Mouse (Mus musculus): Measurements from ENCODE around the gene Stip1. TPM values are rescaled to one million over a fixed set of nuclear protein-coding genes. Genes with fewer than 3 reads are reported as not detected.

Stip1 gene
- polyA plus RNA-seq, 1 experiment from 2014 or later = 230 TPM

GRCm38 (mm10) chr19:6987904-6988285 lies 51.9 kb downstream of the Stip1 start:
- H3K27me3 ChIP-seq (replicated peaks) = no peaks in the 10 kb centered on the region
- H3K4me1 ChIP-seq = peaks cover 46% of the 10 kb centered on the region
- H3K4me2 ChIP-seq = peak overlapping the region; percentile 99
- H3K27ac ChIP-seq = peak overlapping the region; percentile 84
- peaks cover 29% of the 10 kb centered on the region for H3K36me3 ChIP-seq
- peak overlapping the region; percentile 71 for H3K4me3 ChIP-seq
- peak overlapping the region; percentile 87 for H3K9ac ChIP-seq
- 5% methylated on average over 8 of the region's 8 CpGs for WGBS (ENCODE audit: insufficient replicate concordance)
- no peak for ATAC-seq
- H3K9me3 ChIP-seq (replicated peaks) = no peaks in the 10 kb centered on the region

GRCm38 (mm10) chr19:6987061-6987903 lies 52.5 kb downstream of the Stip1 start, which contains the start of gene Vegfb:
Vegfb (minus strand) TSS chr19:6987651.
- Histone ChIP-seq H3K27ac (peak within 1 kb of the TSS; percentile 84), H3K36me3 (peaks cover 35% of the 10 kb centered on the region), H3K4me2 (peak within 1 kb of the TSS; percentile 99), H3K9ac (peak within 1 kb of the TSS; percentile 87), H3K9me3 (replicated peaks) (no peaks in the 10 kb centered on the region), H3K4me1 (peaks cover 46% of the 10 kb centered on the region), H3K27me3 (replicated peaks) (no peaks in the 10 kb centered on the region), H3K4me3 (peak within 1 kb of the TSS; percentile 71)
- WGBS (ENCODE audit: insufficient replicate concordance) = under 1% methylated on average over 84 of the region's 85 CpGs
- ATAC-seq = peak; percentile 65

DNA sequence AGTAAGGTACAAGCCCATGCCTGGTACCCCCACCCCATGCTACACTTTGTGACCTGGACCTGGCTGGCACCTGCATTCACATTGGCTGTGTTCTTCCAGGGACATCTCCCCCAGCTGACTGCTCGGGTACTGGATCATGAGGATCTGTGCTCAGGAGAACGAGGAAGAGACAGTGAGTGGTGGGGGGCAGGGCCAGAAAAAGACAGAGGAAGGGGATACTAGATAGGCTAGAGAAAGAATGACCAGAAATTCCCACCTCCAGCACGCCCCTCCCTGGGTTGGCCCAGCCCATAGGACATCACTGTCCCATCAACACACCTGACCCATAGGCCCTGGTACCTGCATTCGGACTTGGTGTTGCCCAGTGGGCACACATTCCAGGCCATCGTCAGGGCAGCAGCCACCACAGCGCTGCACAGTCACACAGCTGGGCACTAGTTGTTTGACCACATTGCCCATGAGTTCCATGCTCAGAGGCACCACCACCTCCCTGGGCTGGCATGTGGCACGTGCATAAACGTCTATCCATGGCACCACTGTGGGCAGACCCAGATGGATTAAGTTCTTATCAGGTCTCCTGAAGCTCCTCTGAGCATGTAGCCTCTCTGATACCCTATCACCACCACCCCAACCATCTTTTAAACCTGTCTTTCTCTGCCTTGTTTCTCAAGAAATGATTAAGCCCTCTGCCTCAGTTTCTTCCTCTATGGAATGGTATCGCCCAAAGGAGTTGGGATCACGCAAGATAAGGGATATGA lies 53.6 kb downstream of the Stip1 start:
- Histone ChIP-seq H3K4me1 (peaks cover 48% of the 10 kb centered on the region), H3K36me3 (peaks cover 39% of the 10 kb centered on the region), H3K9ac (peak overlapping the region; percentile 87), H3K4me2 (peak overlapping the region; percentile 99), H3K27ac (peak overlapping the region; percentile 84; the same call in 1 of the 2 replicates), H3K4me3 (peak overlapping the region; percentile 71), H3K9me3 (replicated peaks) (no peaks in the 10 kb centered on the region), H3K27me3 (replicated peaks) (no peaks in the 10 kb centered on the region)
- ATAC-seq = peak; percentile 47
- 59% methylated on average over 10 of the region's 10 CpGs for WGBS (ENCODE audit: insufficient replicate concordance)

DNA sequence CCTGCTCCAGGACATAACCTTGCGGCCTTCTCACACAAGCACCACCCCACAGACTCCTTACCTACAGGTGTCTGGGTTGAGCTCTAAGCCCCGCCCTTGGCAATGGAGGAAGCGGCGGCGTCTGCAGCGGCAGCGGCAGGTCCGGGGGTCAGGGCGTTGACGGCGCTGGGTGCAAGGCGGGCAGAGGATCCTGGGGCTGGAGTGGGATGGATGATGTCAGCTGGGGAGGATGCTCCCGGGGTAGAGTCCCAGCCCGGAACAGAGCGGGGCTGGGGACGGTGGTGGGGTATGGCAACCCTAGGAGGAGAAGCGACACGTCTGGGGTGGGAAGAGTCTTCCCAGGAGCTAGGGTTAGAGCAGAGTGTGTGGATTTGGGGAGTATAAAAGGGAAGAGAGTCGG lies 54.5 kb downstream of the Stip1 start:
- Histone ChIP-seq H3K27ac (no peak overlapping the region), H3K36me3 (peaks cover 39% of the 10 kb centered on the region), H3K27me3 (replicated peaks) (no peaks in the 10 kb centered on the region), H3K4me1 (peaks cover 52% of the 10 kb centered on the region), H3K4me3 (no peak overlapping the region), H3K9ac (no peak overlapping the region), H3K4me2 (no peak overlapping the region), H3K9me3 (replicated peaks) (no peaks in the 10 kb centered on the region)
- no peak for ATAC-seq
- 85% methylated on average over 19 of the region's 19 CpGs for WGBS (ENCODE audit: insufficient replicate concordance)

DNA sequence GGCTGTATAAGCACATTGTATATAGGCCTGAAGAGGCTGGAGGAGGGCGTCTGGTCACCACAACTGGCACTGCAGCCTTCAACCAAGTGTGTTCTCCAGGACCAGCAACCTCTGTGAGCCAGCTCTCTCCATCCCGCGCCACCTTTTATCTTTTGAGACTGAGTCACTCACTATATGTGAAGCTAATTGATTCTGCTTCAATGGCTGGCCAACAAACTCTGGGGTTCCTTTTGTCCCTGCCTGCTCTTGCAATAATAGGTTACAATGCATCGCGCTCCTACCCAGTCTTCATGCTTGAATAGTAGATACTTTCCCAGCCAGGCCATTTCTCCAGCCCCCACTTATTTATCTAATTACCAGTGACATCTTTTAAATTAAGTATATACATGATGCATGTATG lies 56.1 kb downstream of the Stip1 start:
- no peaks in the 10 kb centered on the region for H3K27me3 ChIP-seq (replicated peaks)
- WGBS (ENCODE audit: insufficient replicate concordance) = 81% methylated on average over 5 of the region's 5 CpGs
- H3K4me1 ChIP-seq = peaks cover 63% of the 10 kb centered on the region
- no peak overlapping the region for H3K4me3 ChIP-seq
- no peak for ATAC-seq
- no peak overlapping the region for H3K27ac ChIP-seq
- H3K9me3 ChIP-seq (replicated peaks) = no peaks in the 10 kb centered on the region
- H3K4me2 ChIP-seq = no peak overlapping the region
- H3K9ac ChIP-seq = no peak overlapping the region
- H3K36me3 ChIP-seq = peaks cover 39% of the 10 kb centered on the region

DNA sequence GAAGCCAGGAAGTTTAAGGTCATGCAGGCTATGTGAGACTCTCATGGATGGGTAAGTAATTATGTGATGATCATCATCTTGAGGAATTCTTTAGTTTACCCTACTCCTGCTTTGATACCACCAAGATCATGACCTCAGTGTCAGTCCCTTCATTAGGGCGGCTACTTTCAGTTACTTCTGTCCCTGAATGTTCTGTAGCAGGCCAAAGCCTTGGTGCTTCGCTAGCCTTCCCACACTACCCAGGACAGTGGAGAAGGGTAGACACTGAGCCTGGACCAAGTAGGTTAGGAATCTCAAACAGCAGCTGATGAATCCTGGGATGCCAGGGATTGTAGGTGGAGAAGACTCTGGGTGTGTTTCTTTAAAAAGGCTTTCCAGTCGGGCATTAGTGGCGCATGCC lies 58.3 kb downstream of the Stip1 start:
- Histone ChIP-seq H3K36me3 (peaks cover 61% of the 10 kb centered on the region), H3K4me1 (peaks cover 65% of the 10 kb centered on the region), H3K4me2 (peak overlapping the region; percentile 98), H3K4me3 (peak overlapping the region; percentile 82), H3K9ac (peak overlapping the region; percentile 89; the same call in 1 of the 2 replicates), H3K27me3 (replicated peaks) (no peaks in the 10 kb centered on the region), H3K27ac (peak overlapping the region; percentile 94; the same call in 1 of the 2 replicates), H3K9me3 (replicated peaks) (no peaks in the 10 kb centered on the region)
- WGBS (ENCODE audit: insufficient replicate concordance) = 86% methylated on average over 4 of the region's 4 CpGs
- no peak for ATAC-seq

DNA sequence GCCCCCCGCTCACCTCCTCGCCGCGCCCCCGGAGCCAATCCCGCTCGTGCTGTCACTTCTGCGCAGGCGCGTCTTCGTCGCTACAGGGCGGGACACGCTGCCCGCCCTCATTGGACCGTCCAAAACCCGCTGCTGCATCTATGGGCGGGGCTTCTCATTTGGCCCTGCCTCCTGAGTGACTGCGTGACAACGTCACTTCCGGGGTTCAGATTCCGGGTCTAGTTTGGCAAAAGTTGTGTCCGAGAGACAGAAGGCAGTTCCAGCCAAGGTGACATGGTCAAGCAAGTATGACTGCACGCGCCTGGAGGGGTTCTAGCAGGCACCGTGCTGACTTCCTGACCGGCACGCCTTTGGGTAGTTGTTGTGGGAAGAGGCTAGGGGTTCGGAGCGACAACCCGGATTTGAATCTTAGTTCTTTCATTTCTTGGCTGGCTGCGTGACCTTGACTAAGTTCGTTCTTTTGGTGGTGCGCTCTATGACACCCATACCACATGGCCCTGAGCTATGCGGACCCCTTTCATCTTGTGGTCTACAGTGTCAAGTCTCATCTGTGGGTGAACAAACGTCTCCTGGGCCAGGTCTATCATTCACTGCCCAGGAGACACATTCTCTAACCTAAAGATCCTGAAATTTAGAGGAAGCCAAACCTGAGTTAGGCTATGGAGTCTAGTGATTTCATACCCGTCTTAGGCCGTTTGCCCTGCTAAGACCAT lies 59.2 kb downstream of the Stip1 start, which contains the start of gene Fkbp2:
Fkbp2 (minus strand) TSS at position 121 of the 713 bp plus-strand sequence.
- H3K4me1 ChIP-seq = peaks cover 65% of the 10 kb centered on the region
- H3K27ac ChIP-seq = peak within 1 kb of the TSS; percentile 94
- peak within 1 kb of the TSS; percentile 89 for H3K9ac ChIP-seq
- no peaks in the 10 kb centered on the region for H3K27me3 ChIP-seq (replicated peaks)
- peak within 1 kb of the TSS; percentile 98 for H3K4me2 ChIP-seq
- peak; percentile 82 for ATAC-seq
- peaks cover 61% of the 10 kb centered on the region for H3K36me3 ChIP-seq
- peak within 1 kb of the TSS; percentile 82 for H3K4me3 ChIP-seq
- H3K9me3 ChIP-seq (replicated peaks) = no peaks in the 10 kb centered on the region
- WGBS (ENCODE audit: insufficient replicate concordance) = 1% methylated on average over 38 of the region's 38 CpGs

GRCm38 (mm10) chr19:6979486-6980380 lies 60.0 kb downstream of the Stip1 start:
- WGBS (ENCODE audit: insufficient replicate concordance) = 1% methylated on average over 59 of the region's 59 CpGs
- H3K4me1 ChIP-seq = peaks cover 64% of the 10 kb centered on the region

GRCm38 (mm10) chr19:6979001-6979479 lies 60.7 kb downstream of the Stip1 start:
- H3K9me3 ChIP-seq (replicated peaks) = no peaks in the 10 kb centered on the region
- peaks cover 69% of the 10 kb centered on the region for H3K4me1 ChIP-seq
- peak overlapping the region; percentile 89 for H3K9ac ChIP-seq
- WGBS (ENCODE audit: insufficient replicate concordance) = 5% methylated on average over 11 of the region's 11 CpGs
- H3K4me3 ChIP-seq = peak overlapping the region; percentile 82
- H3K4me2 ChIP-seq = peak overlapping the region; percentile 98
- peaks cover 48% of the 10 kb centered on the region for H3K36me3 ChIP-seq
- H3K27ac ChIP-seq = peak overlapping the region; percentile 94
- no peak for ATAC-seq
- H3K27me3 ChIP-seq (replicated peaks) = no peaks in the 10 kb centered on the region

More at GRCm38 (mm10) chr19:6979486-6980380, 60.0 kb downstream of the Stip1 start:
- peak overlapping the region; percentile 98 for H3K4me2 ChIP-seq
- no peaks in the 10 kb centered on the region for H3K9me3 ChIP-seq (replicated peaks)
- H3K27ac ChIP-seq = peak overlapping the region; percentile 94
- peak overlapping the region; percentile 82 for H3K4me3 ChIP-seq
- peak overlapping the region; percentile 89 for H3K9ac ChIP-seq
- H3K27me3 ChIP-seq (replicated peaks) = no peaks in the 10 kb centered on the region
- peak; percentile 87 for ATAC-seq
- peaks cover 53% of the 10 kb centered on the region for H3K36me3 ChIP-seq

DNA sequence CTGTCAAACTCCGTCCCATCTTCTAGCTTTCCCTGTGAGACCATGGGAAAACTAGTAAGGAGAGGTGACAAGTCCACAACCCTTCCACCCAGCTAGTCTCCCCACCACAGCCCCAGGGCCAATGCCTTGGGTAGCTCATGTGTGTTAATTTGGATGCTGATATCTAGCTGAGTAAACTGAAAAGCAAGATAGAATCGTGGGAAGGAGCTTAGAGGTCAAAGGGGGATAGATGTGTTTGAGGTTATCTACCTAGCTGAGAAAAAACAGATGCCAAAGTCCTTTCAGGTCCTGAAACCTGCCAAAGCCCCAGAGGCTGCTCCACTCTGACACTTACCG lies 61.2 kb downstream of the Stip1 start:
- Histone ChIP-seq H3K27ac (peak overlapping the region; percentile 94), H3K36me3 (peaks cover 44% of the 10 kb centered on the region), H3K4me1 (peaks cover 74% of the 10 kb centered on the region), H3K4me2 (peak overlapping the region; percentile 98), H3K27me3 (replicated peaks) (no peaks in the 10 kb centered on the region), H3K9me3 (replicated peaks) (no peaks in the 10 kb centered on the region), H3K9ac (peak overlapping the region; percentile 89), H3K4me3 (peak overlapping the region; percentile 82)
- ATAC-seq = no peak
- WGBS (ENCODE audit: insufficient replicate concordance) = 28% methylated on average over 3 of the region's 3 CpGs
